Mouse (Mus musculus): ENCODE results near the gene Vegfa. TPM values are rescaled to one million over a fixed set of nuclear protein-coding genes. Genes with fewer than 3 reads are reported as not detected.

Vegfa gene
- polyA plus RNA-seq, 1 experiment: 52.5 TPM

- H3K79me3 ChIP-seq (ENCODE audit: low read depth): no peaks in the 10 kb centered on the region
- no peak overlapping the region for H3ac ChIP-seq (ENCODE audit: control insufficient read depth, insufficient read length, low read depth)
- H3K4me3 ChIP-seq (ENCODE audit: insufficient read depth, poor library complexity, severe bottlenecking): no peak overlapping the region
- H3K27me3 ChIP-seq (ENCODE audit: control insufficient read depth, insufficient read depth, insufficient read length): no peaks in the 10 kb centered on the region
- TF ChIP-seq USF1 (IDR thresholded peaks at IDR 0.05; ENCODE audit: low read depth) (no peak), CEBPB (IDR thresholded peaks at IDR 0.05; ENCODE audit: low read depth) (no peak), MYOG (IDR thresholded peaks at IDR 0.05; ENCODE audit: control insufficient read depth, extremely low read depth, insufficient read length) (no peak), MYOD1 (IDR thresholded peaks at IDR 0.05; ENCODE audit: control insufficient read depth, insufficient read length, low read depth) (no peak), FOSL1 (IDR thresholded peaks at IDR 0.05; ENCODE audit: insufficient read depth, low read length, poor library complexity, severe bottlenecking) (peak; percentile 36), CTCF (IDR thresholded peaks at IDR 0.05; ENCODE audit: control insufficient read depth, insufficient read depth, insufficient read length) (no peak), MAX (IDR thresholded peaks at IDR 0.05) (no peak)
- no peaks in the 10 kb centered on the region for H3K79me2 ChIP-seq (ENCODE audit: control insufficient read depth, insufficient read depth)
- H3K36me3 ChIP-seq (ENCODE audit: control insufficient read depth, insufficient read depth): no peaks in the 10 kb centered on the region
Observed at GRCm38 (mm10) chr17:46071531-46071930, 39.4 kb upstream of the Vegfa start.

DNA sequence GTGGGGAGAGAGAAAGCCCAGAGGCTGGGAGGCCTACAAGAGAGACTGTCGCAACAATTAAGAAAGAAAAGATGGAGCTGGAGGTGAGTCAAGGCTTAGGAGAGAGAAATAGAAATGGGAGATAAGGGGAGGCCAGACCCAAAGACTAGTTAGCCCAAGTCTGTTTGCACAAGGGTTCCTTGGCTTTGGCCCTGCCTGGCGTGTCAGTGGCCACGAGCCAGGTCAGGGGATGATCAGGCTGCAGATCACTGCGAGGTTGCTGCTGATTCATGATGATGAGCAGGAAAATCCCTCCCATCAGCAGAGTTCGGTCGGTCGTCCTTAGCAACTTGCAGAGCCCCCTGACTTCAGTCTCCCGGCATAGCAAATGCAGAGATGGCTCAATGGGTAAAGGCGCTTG, 37.9 kb upstream of the Vegfa start:
- H3K36me3 ChIP-seq (ENCODE audit: control insufficient read depth, insufficient read depth): no peaks in the 10 kb centered on the region
- H3ac ChIP-seq (ENCODE audit: control insufficient read depth, insufficient read length, low read depth): no peak overlapping the region
- H3K79me3 ChIP-seq (ENCODE audit: low read depth): no peaks in the 10 kb centered on the region
- no peaks in the 10 kb centered on the region for H3K27me3 ChIP-seq (ENCODE audit: control insufficient read depth, insufficient read depth, insufficient read length)
- H3K4me3 ChIP-seq (ENCODE audit: insufficient read depth, poor library complexity, severe bottlenecking): no peak overlapping the region
- TF ChIP-seq CTCF (IDR thresholded peaks at IDR 0.05; ENCODE audit: control insufficient read depth, insufficient read depth, insufficient read length) (no peak), FOSL1 (IDR thresholded peaks at IDR 0.05; ENCODE audit: insufficient read depth, low read length, poor library complexity, severe bottlenecking) (no peak), USF1 (IDR thresholded peaks at IDR 0.05; ENCODE audit: low read depth) (no peak), CEBPB (IDR thresholded peaks at IDR 0.05; ENCODE audit: low read depth) (peak; percentile 62), MYOD1 (IDR thresholded peaks at IDR 0.05; ENCODE audit: control insufficient read depth, insufficient read length, low read depth) (no peak), MAX (IDR thresholded peaks at IDR 0.05) (peak; percentile 42)
- no peaks in the 10 kb centered on the region for H3K79me2 ChIP-seq (ENCODE audit: control insufficient read depth, insufficient read depth)

- Histone ChIP-seq H3K79me3 (ENCODE audit: low read depth) (no peaks in the 10 kb centered on the region), H3ac (ENCODE audit: control insufficient read depth, insufficient read length, low read depth) (no peak overlapping the region), H3K4me3 (ENCODE audit: insufficient read depth, poor library complexity, severe bottlenecking) (no peak overlapping the region), H3K79me2 (ENCODE audit: control insufficient read depth, insufficient read depth) (no peaks in the 10 kb centered on the region), H3K36me3 (ENCODE audit: control insufficient read depth, insufficient read depth) (no peaks in the 10 kb centered on the region), H3K27me3 (ENCODE audit: control insufficient read depth, insufficient read depth, insufficient read length) (no peaks in the 10 kb centered on the region)
- TF ChIP-seq MYOD1 (IDR thresholded peaks at IDR 0.05; ENCODE audit: control insufficient read depth, insufficient read length, low read depth) (no peak), CEBPB (IDR thresholded peaks at IDR 0.05; ENCODE audit: low read depth) (no peak), CTCF (IDR thresholded peaks at IDR 0.05; ENCODE audit: control insufficient read depth, insufficient read depth, insufficient read length) (no peak), FOSL1 (IDR thresholded peaks at IDR 0.05; ENCODE audit: insufficient read depth, low read length, poor library complexity, severe bottlenecking) (no peak), USF1 (IDR thresholded peaks at IDR 0.05; ENCODE audit: low read depth) (no peak), MYOG (IDR thresholded peaks at IDR 0.05; ENCODE audit: control insufficient read depth, extremely low read depth, insufficient read length) (no peak), MAX (IDR thresholded peaks at IDR 0.05) (no peak)
Observed at GRCm38 (mm10) chr17:46063974-46064312, 31.8 kb upstream of the Vegfa start.

DNA sequence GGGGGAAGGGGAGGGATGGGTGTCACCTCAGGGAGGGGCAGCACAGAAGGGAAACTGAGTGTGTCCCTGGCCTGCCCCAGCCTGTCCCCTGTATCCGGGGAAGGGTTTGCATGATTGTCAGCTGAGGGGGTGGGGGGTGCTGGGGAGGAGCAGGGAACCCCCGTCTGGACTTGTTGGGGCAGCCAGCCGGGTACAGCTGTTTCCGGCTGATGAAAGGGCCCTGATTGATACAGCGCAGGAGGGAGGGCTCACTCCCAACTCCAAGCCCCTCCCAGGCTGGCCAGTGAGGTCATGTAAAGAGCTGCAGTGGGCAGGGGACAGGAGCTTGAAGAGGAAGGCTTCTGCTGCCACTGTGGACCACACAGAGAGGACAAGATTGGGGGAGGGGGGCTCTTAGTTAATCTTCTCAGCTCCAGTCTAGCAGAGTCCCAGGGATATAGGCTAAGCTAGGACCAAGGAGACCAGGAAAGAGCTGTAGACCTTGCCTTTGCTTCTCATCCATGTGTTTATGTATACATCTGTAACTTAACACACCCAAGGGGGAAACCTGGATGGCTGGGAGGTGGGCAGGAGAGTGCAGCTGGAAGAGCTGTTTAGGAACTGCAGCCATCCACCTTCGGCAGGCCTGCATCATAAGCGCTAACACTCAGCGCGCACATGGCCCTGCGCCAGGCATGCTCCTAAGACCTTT, 31.3 kb upstream of the Vegfa start:
- H3K79me3 ChIP-seq (ENCODE audit: low read depth): no peaks in the 10 kb centered on the region
- TF ChIP-seq MYOD1 (IDR thresholded peaks at IDR 0.05; ENCODE audit: control insufficient read depth, insufficient read length, low read depth): no peak
- no peak for TF ChIP-seq MYOG (IDR thresholded peaks at IDR 0.05; ENCODE audit: control insufficient read depth, extremely low read depth, insufficient read length)
- TF ChIP-seq CTCF (IDR thresholded peaks at IDR 0.05; ENCODE audit: control insufficient read depth, insufficient read depth, insufficient read length): no peak
- TF ChIP-seq CEBPB (IDR thresholded peaks at IDR 0.05; ENCODE audit: low read depth): no peak
- no peak for TF ChIP-seq MAX (IDR thresholded peaks at IDR 0.05)
- no peak for TF ChIP-seq USF1 (IDR thresholded peaks at IDR 0.05; ENCODE audit: low read depth)
- no peak for TF ChIP-seq FOSL1 (IDR thresholded peaks at IDR 0.05; ENCODE audit: insufficient read depth, low read length, poor library complexity, severe bottlenecking)
- H3ac ChIP-seq (ENCODE audit: control insufficient read depth, insufficient read length, low read depth): no peak overlapping the region
- H3K79me2 ChIP-seq (ENCODE audit: control insufficient read depth, insufficient read depth): no peaks in the 10 kb centered on the region
- H3K27me3 ChIP-seq (ENCODE audit: control insufficient read depth, insufficient read depth, insufficient read length): no peaks in the 10 kb centered on the region
- H3K4me3 ChIP-seq (ENCODE audit: insufficient read depth, poor library complexity, severe bottlenecking): no peak overlapping the region
- H3K36me3 ChIP-seq (ENCODE audit: control insufficient read depth, insufficient read depth): no peaks in the 10 kb centered on the region

DNA sequence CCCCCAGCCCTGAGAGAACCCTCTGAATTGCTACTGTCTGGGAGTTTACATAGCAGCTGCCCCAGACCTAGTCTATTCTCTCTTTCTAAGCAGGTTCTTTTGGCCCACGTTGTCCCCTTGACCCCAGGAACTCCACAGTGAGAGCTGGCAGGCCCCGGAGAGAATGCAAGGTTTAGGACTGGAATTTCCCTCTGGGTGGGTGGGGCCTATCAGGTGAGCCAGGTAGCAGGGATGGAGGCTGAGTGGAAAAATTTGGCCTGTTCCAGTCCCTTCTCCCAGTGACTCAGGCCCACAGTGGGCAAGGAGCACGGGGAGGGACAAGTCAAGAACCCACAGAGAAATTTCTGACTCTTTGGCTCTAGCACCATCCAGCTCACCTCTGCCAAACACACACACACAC, 28.1 kb upstream of the Vegfa start:
- H3K27me3 ChIP-seq (ENCODE audit: control insufficient read depth, insufficient read depth, insufficient read length): no peaks in the 10 kb centered on the region
- H3ac ChIP-seq (ENCODE audit: control insufficient read depth, insufficient read length, low read depth): no peak overlapping the region
- no peaks in the 10 kb centered on the region for H3K79me2 ChIP-seq (ENCODE audit: control insufficient read depth, insufficient read depth)
- H3K4me3 ChIP-seq (ENCODE audit: insufficient read depth, poor library complexity, severe bottlenecking): no peak overlapping the region
- no peaks in the 10 kb centered on the region for H3K79me3 ChIP-seq (ENCODE audit: low read depth)
- no peaks in the 10 kb centered on the region for H3K36me3 ChIP-seq (ENCODE audit: control insufficient read depth, insufficient read depth)
- TF ChIP-seq FOSL1 (IDR thresholded peaks at IDR 0.05; ENCODE audit: insufficient read depth, low read length, poor library complexity, severe bottlenecking) (no peak), MYOG (IDR thresholded peaks at IDR 0.05; ENCODE audit: control insufficient read depth, extremely low read depth, insufficient read length) (no peak), CTCF (IDR thresholded peaks at IDR 0.05; ENCODE audit: control insufficient read depth, insufficient read depth, insufficient read length) (no peak), CEBPB (IDR thresholded peaks at IDR 0.05; ENCODE audit: low read depth) (no peak)
